Mouse (Mus musculus): ENCODE data around the gene Gfra4. TPM values are rescaled to one million over a fixed set of nuclear protein-coding genes. Genes with fewer than 3 reads are reported as not detected.
A peak's percentile ranks its signal among the peaks of the same experiment; 100 is the strongest.
"Not testable (repeated sequence)": the region's sequence is repeated elsewhere in the genome, so short reads cannot be mapped to it uniquely, and the experiment has no call there.

Gene Gfra4
- total RNA-seq, 4 experiments from 2014 or later: 0.92 to 1.7 (median 1.3) TPM

- no peak for DNase-seq (ENCODE audit: low spot score in 2 of 2)
Measured at GRCm38 (mm10) chr2:131052043-131052442, 9.2 kb upstream of the Gfra4 start.

DNA sequence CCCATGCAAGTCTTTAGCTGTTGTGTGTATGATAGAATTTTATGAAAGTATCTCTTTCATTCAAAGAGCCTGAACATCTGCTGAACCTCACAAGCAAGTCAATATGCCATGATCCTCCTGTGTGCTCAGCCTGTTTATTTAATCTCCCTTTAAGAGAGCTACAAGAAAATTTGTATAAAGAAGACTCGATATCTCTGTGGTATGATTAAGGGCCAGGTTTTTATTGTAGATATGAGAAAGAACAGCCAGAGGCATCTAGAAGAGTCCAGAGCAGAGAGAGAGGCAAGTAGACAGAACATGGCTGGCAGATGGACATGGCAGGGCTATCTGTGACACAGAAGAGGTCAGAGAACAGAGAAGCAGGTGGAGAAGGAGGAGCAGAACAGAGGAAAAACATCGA is 3.1 kb upstream of the Gfra4 start:
- no peak for DNase-seq (ENCODE audit: low spot score in 2 of 2)

DNA sequence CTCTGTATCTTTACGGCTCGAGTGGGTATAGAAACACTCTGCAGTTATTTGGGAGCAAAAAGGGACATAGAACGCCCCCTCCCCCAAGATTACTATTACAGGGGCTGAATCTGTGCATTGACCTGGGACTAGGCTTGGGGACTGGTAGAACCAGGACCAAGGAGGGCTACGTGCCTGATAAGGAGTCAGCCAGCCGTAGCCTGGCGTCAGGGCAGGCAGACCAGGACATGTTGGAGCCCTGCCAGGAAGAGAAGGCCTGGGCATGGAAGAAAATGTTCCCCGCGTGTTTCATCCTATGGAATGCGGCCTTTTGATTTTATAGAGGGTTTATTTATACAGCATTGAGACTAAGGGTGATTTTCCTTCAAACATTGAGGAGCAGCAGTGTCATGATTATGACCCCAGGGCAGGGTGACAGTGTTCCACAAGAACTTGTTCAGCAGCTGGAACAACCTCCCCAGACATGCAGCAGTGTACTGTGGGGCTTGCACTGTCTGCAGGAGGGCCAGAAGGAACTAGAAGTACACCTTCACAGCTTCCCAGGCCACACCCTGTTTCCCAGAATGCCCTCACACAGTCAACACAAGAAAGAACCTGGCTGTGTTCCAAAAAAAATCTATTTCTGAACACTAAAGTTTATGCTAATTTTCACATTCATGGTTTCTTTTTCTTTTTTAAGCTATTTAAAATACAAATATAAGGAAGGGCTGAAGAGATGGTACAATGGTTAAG is 2.3 kb upstream of the Gfra4 start:
- no peak for DNase-seq (ENCODE audit: low spot score in 2 of 2)

GRCm38 (mm10) chr2:131044354-131044852 is 1.5 kb upstream of the Gfra4 start:
- no peak for DNase-seq (ENCODE audit: low spot score in 2 of 2)

GRCm38 (mm10) chr2:131040854-131041825 is 1.7 kb downstream of the Gfra4 start:
- no peak for DNase-seq (ENCODE audit: low spot score in 2 of 2)

DNA sequence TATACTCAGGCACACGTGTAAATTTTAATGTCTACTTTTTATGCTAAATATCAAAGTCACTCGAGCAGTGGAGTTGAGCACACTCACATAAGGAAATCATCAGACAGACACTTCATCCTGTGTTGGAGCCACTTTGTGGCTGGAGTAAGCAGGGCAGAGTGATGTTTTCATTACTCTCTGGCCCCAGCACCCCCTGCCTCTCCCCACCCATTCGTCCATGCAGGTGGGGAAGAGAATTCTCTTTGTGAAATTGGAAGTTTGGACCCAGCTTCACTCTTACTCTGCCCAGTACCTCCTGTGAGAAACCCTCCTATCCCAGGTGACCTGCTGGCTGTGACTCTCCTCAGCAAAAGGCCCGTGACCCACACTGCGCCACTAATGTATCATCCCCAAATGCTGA is 4.2 kb downstream of the Gfra4 start:
- no peak for DNase-seq (ENCODE audit: low spot score in 2 of 2)

DNA sequence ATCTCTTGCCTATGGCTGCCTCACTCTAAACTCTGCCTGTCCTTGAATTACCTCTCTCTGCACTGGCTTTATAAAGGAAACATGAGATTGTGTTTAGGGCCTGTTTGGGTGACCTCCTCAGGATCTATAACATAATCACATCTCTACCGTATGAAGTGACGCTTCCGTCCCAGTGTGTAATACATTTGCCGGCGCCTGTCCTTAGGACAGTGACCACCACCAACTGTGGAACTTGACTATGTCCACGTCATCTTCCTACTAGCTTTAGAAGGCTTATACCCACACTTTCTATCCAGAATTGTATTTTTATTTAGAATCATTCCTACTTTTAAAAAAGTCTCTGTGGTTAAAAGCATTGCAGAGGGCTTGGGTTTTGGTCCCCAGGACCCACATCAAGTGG is 4.7 kb downstream of the Gfra4 start:
- DNase-seq (ENCODE audit: low spot score in 2 of 2): no peak

DNA sequence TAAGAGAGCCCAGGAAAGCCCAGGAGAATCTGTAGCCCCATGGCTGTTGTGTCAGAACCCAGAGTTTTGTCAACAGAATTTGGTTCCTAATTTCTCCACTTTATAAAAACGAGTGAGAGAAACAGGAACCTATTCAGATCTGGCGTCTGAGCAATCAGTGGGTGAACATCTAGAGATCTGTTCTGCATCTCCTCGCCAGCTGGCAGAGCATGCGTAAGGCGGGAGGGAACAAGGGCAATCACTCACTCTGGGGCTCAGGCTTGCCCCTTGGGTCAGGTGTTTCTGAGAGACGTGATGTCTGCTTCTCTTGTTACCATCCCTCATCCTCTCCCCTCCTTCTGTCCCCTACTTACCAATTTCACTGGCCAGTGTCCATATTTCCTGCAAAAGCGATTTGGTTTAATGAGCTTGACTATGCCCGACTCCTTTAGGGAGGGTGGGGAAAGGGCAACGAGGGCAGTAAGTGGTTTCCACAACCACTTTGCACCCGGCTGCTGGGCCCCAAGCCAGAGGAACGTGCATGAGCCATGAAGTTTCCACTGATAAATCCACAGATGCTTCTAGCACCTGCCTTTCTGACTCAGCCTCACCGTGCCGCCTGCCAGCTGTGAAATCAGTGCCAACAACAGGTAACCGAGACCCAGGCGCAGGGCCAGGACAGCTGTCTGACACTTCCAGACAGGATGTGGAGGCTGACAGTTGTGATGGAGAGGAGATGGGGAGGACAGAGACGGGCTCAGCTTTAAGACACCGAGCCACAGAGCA is 5.5 kb downstream of the Gfra4 start:
- DNase-seq (ENCODE audit: low spot score in 2 of 2): peak in 1 of 2 experiments; percentile 65

GRCm38 (mm10) chr2:131036757-131037156 is 6.1 kb downstream of the Gfra4 start:
- no peak for DNase-seq (ENCODE audit: low spot score in 2 of 2)

DNA sequence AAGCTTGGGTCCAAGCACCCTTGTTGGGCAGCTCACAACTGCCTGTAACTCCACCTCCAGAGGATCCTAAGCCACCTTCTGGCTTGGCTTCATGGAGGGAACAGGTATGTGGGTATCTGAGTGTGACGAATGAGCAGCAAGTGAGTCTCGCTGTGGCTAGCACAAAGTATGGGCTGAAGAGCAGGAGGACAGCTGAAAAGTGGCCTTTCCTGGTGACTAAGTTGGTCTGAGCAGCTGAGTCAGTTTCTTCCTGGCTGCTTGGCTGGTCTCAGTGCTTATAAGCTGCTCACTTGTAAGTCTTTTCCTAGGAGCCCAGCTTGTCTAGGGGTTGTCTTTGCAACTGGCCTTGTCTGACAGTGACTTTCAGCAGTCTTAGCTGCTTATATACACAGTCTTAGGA is 6.5 kb downstream of the Gfra4 start:
- no peak for DNase-seq (ENCODE audit: low spot score in 2 of 2)

- DNase-seq (ENCODE audit: low spot score in 2 of 2): not testable (repeated sequence)
Measured at GRCm38 (mm10) chr2:131031406-131031805, 11.5 kb downstream of the Gfra4 start.

DNA sequence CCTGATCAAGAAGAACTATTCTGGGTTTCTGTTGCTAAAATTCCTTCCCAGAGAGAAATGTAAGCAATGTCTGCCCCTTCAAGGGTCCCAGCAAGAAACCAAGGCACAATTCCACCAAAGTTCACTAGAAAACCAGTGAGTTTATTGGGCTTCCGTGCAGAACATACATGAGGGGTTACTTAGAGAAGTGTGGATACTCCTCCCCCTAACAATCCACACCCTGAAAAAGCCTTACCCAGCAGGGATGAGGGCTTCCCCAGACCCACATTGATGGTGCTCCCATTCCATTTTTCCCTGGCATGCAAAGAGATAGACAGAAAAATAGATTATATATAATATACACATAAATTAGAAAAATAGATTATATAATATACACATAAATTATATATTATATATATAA is 11.9 kb downstream of the Gfra4 start:
- DNase-seq (ENCODE audit: low spot score in 2 of 2): no peak

DNA sequence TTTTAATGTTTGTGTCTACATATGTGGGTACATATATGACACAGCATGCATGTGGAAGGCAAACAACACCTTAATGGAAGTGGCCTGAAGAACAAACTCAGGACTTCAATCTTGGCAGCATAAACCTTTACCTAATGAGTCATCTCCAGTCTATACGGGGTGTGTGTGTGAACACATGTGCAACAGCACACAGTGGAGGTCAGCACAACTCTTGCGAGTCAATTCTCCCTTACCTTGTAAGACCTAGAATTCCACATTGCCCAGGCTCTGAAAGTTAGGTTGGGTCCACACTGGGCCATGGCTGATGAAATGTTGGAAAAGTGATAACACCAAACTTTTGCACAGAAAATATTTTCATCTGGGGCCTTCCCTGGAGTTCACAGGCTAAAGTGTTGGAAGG is 12.3 kb downstream of the Gfra4 start:
- no peak for DNase-seq (ENCODE audit: low spot score in 2 of 2)

GRCm38 (mm10) chr2:131029065-131029935 is 13.6 kb downstream of the Gfra4 start:
- DNase-seq (ENCODE audit: low spot score in 2 of 2): no peak

GRCm38 (mm10) chr2:131026941-131027340 is 15.9 kb downstream of the Gfra4 start:
- DNase-seq (ENCODE audit: low spot score in 2 of 2): no peak

- DNase-seq (ENCODE audit: low spot score in 2 of 2): no peak
Measured at GRCm38 (mm10) chr2:131025230-131025629, 17.7 kb downstream of the Gfra4 start.

GRCm38 (mm10) chr2:131010566-131010965 is 32.3 kb downstream of the Gfra4 start:
- DNase-seq (ENCODE audit: low spot score in 2 of 2): no peak

- DNase-seq (ENCODE audit: low spot score in 2 of 2): no peak
Measured at GRCm38 (mm10) chr2:131009123-131009522, 33.8 kb downstream of the Gfra4 start.

DNA sequence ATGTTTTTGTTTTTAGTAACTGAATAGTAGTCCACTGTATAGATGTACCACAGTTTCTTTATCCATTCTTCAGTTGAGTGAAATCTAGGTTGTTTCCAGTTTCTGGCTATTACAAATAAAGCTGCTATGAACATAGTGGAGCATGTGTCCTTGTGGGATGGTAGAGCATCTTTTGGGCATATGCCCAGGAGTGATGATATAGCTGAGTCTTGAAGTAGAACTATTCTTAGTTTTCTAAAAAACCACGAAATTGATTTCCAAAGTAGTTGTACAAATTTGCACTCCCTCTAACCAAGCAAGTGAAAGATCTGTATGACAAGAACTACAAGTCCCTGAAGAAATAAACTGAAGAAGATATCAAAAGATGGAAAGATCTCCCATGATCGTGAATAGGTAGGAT is 50.1 kb downstream of the Gfra4 start:
- DNase-seq (ENCODE audit: low spot score in 2 of 2): no peak

Data from gastrocnemius, adult 8-10 months (tissue).